Mouse (Mus musculus): ENCODE results near the gene Ccdc87.
"Not testable (repeated sequence)": the region's sequence is repeated elsewhere in the genome, so short reads cannot be mapped to it uniquely, and the experiment has no call there.

Gene Ccdc87

DNA sequence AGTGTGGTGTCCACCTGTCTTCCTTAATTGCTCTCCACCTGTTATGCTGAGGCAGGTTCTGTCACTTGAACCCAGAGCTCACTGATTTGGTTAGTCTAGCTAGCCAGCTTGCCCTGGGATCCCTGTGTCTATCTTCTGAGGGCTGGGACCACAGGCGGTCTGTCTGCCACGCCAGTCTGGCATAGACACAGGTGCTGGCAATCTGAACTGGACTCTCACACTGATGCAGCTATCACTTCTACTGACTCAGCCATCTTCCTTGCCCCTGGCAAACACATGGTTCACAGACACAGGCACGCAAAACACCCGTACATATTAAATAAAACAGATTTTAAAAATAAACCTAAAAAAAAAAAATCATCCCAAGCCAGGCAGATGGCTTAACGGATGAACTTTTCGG is 2.1 kb upstream of the Ccdc87 start:
- DNase-seq (ENCODE audit: extremely low spot score, low spot score) = no peak

DNA sequence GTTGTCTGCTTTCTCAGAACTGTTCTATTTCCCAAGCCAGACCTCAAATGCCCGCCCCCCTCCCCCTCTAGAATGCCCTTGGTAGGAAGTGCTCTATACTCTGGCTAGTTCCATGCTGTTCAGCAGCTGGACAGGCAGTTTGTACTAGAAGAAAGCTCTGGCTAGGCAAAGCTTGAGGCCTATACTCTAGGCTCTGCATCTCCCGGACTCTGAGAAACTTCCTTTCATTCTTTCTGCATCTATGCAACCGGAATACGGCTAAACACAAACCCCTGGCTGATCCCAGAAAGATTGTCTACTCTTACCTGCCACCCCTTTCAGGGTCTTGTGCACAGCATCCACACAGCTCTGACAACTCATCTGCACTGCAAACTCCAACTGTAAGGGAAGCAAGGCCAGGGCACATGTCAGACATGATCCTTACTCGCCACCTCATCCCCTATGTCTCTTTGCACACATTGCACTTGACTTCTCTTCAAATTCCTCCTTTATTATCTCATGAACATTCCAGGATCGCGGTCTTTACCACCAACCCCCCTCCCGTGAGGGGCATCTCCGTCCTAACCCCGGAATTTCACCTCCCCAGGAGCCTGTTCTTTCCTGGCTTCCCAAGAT is 533 bp upstream of the Ccdc87 start:
- no peak for DNase-seq (ENCODE audit: extremely low spot score, low spot score)

DNA sequence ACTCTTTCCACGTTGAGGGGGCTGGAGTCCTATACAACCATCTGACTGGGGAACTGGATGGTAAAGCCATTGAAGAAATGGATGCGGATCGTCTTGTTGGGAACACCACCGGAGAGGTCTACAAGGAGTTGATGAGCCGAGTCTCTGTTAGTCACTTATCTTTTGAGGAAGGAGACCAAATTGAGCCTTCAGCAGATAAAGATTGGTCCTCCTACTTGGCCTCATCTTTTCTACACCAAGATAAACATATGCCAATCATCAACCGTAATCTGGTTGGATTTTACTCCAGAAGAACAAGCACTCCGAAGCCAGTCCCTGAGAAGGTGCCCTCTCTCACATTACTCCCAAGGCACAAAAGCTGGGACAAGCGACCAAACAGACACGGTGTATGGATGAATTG is 1.7 kb downstream of the Ccdc87 start:
- DNase-seq (ENCODE audit: extremely low spot score, low spot score) = no peak

DNA sequence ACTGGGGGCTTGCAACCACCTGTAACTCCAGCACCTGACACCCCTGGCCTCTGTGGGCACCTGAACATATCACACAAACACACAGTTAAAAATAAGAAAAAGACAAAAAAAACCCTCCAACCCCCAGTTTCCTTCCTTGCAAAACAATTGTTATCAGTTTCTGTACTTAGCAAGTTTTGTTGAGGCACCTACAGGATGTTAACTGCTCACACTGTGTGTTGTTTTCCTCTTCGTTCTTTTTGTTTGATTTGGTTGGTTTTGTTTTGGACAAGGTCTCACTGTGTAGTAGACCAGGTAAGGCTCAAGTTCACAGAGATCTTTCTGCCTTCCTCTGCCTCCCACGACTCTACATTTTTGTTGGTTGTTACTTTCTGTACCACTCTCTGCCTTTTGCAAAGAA is 3.4 kb downstream of the Ccdc87 start:
- no peak for DNase-seq (ENCODE audit: extremely low spot score, low spot score)

DNA sequence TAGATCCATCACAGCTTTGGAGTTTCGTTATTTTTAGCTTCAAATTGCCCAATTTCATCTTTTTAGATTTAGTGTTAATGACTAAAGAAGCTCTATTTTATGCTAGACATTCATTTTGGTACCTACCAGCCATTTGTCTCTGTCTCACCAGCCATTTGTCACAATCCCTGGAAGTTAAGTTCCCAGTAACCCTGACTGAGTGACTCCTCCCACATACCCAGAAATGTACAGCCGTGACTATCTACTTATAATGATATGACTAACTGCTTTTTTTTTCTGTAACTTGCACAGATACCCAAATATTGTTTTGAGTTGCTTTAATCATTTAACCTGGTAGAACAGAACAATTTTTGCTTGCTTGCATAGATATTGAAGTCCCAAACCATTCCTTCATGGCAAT is 6.7 kb downstream of the Ccdc87 start:
- no peak for DNase-seq (ENCODE audit: extremely low spot score, low spot score)

DNA sequence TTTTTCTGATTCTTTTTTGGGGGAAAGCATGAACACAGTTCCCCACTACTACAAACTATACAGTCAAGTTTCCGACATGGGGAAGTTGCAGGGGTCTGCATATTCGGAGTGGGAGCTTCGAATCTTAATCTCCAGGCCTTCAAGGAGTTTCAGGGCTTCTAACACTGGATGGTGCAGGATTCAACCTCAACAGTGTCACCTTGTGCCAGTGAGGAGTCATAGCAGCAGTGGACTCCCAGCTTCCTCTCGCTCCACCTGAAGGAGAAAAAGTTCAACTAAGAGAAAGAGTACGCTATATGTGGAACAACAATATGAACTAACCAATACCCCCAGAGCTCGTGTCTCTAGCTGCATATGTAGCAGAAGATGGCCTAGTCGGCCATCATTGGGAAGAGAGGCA is 8.3 kb downstream of the Ccdc87 start:
- DNase-seq (ENCODE audit: extremely low spot score, low spot score) = no peak

DNA sequence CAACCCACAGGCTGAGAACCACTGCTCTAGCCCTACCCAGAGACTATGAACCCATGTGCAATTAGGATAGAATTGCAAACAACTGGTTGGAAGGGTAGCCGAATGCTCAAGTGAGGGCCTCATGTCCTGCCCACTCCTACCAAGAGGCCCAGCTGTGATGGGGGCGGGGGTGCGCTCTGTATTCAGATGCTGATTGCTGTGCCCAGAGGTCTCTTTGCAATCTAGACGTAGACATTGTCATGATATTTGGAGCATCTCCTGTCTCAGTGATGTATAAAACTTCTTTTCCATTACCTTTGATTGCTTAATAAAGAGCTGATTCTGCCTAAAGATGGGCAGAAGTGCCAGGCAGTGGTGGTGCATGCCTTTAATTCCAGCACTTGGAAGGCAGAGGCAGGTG is 10.6 kb downstream of the Ccdc87 start:
- DNase-seq (ENCODE audit: extremely low spot score, low spot score) = no peak

DNA sequence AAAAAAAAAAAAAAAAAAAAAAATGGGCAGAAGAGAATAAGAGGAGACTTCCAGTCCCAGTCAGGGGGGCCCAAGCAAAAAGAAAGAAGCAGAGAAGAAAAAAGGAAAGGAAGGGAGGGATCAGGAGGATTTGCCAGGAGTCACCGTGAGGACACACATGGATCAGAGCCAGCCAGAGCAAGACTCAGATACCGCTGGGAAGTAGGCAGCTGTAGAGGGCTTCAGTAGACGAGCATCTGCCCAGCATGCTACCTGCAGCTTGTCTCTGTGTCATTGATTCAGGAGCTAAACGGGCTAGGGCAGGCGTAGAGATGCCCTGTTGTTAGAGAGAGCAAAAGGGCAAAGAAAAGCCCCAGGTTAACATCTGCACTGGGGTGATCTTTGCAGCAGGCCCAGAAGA is 11.1 kb downstream of the Ccdc87 start:
- no peak for DNase-seq (ENCODE audit: extremely low spot score, low spot score)

DNA sequence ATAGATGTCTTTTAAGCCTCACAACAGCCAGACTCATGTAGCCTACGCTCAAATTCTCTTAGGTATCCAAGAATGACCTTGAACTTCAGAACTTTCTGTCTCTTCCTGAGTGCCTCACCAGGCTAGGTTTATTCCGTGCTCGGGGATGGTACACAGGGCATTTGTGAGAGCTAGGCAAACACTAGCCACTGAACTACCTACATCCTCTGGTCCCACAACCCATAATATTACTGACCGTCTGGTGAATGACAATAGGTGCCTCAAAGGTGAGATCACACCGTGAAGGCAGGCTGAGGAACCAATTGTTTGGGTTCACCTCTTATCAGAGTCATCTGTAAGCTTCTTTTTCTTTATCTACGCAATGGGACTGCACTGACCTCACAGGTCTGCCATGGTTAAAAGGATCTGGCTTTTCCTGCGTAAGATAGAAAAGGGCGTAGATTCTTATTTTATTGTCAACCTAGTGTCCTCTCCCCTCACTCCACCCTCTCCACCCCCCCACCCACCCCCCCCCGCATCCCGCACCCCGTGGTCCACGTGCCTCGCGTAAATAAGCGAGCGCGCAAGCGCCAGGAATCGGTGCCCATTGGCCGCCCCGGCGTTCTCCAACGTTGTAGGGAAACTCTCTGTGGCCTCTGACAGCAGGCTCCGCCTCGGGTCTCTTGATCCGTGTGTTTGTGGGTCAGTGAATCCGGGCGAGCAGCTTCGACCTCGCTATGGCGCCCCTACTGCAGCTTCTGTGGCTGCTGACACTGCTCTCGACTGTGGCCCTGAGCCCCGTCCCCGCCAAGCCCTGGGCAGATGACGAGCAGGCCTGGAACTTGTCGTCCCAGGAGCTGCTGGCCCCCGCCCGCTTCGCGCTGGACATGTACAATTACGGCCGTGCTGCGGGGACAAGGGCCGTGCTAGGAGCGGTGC is 15.6 kb downstream of the Ccdc87 start, which contains the start of gene Ctsf:
Gene Ctsf, plus strand, starts transcription at position 579 of the 918 bp plus-strand sequence.
- peak; percentile 83 for DNase-seq (ENCODE audit: extremely low spot score, low spot score)

DNA sequence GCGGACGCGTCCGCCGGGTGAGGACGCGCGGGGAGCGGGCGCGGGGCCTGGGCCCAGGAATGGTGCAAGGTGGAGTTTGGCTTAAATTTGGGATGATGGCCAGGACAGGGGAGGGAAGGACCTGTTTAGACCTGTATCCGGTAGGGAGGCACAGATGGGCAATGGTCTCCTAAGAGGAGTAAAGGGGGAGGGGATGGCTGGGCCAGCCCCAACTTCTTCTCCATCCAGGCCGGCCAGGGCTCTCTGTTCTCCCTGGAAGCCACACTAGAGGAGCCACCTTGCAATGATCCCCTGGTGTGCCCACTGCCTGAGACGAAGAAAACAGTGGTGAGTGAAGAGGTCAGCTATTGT is 16.3 kb downstream of the Ccdc87 start:
- no peak for DNase-seq (ENCODE audit: extremely low spot score, low spot score)

DNA sequence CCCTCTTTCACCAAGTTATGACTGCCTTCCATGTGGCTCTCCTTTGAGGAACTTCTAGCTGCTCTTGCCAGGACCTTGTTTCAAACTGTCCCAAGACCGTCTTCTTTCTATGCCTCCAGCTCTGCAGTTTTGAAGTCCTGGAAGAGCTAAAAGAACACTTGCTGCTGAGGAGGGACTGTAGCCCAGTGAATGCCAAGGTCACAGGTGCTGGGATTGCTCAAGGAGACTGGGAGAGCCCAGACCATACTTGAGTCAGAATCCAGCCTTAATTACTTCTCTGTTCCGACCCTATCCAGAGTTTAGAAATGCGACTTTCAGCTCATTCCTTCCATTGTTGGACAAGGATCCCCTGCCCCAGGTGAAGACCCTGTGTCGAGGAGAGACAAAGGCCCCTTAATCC is 16.8 kb downstream of the Ccdc87 start:
- DNase-seq (ENCODE audit: extremely low spot score, low spot score) = no peak

DNA sequence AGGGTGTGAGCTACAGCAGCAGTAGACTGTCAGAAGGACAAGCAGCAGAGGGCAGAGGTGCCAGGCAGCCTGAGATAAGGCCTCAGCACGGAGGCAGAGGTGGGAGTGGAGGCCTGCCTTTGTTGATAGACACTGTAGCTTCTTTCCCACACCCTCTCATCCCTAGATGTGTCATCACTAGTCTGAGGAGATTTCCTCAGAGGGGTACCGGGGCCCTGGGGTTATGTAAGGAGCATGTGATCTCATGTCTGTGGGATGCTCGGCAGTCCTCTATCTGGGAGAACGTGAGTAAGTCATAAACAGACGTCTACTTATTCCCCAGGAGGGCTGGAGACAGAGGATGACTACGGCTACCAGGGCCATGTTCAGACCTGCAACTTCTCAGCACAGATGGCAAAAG is 19.9 kb downstream of the Ccdc87 start:
- no peak for DNase-seq (ENCODE audit: extremely low spot score, low spot score)

DNA sequence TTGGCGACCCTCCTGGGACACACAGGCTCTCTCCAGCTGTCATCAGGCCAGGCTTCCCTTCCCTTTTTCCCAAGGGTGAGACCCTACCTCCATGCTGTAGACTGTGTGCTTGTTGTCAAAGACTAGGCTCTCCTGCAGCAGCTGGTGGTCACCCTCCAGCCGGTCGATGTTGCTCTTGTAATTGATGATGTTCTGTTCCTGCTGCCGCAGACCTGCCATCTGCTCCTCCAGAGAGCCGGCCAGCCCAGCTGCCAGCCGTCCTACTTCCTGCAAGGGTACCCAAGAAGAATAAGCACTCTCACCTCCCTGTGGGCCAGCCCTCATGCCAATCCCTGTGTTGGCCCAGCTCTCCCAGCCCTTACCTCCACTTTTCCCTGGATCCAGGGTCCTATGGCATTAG is 23.9 kb downstream of the Ccdc87 start:
- DNase-seq (ENCODE audit: extremely low spot score, low spot score) = no peak

DNA sequence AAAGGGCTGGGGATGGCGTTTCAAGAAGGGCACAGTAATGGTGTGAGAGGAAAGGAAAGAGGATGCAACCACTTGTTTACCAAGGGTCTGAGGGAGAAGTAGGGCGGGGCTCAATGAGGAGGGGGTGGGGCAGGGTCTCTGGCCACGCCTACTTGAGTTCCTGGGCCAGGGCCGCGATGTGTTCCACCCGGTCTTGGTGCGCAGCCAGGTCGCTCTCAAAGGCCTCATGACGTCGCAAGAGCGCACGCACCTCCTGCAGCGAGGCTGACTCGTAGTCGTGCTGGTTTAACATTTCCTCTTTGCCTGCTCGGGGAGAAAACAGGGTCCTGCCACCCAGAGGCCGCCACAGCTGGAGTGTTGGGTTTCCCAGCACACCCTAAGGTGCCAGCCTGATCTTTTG is 26.0 kb downstream of the Ccdc87 start:
- DNase-seq (ENCODE audit: extremely low spot score, low spot score) = no peak

DNA sequence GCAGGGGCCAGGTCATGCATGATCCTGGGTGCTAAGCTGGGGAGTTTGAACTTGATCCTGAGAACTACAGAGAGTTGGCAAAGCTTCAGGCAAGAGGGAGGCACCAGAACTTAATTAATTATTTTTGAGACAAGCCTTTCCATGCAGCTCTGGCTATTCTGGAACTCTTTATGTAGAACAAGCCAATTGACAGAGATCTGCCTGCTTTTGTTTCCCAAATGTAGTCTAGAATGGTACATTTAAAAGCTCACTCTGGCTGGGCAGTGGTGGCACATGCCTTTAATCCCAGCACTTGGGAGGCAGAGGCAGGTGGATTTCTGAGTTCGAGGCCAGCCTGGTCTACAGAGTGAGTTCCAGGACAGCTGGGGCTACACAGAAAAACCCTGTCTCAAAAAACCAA is 35.4 kb downstream of the Ccdc87 start:
- DNase-seq (ENCODE audit: extremely low spot score, low spot score) = not testable (repeated sequence)

DNA sequence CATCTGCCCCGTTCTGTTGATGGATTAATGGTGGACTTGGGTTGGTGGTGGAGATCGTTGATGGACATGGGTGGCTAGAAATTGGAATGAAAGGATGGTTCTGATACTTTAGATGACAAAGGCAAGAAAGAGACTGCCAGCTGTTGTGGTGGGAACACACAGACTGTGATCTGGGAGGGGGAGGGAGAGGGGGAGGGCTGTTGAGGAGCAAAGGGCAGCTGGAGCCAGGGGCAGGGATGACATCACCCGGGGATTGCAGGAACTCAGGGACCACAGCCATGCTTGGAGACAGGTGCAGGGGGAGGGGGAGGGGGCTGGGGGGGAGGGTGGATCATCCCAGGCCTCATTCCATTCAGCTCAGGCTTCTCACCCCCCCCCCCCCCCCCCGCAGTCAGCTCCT is 37.1 kb downstream of the Ccdc87 start:
- no peak for DNase-seq (ENCODE audit: extremely low spot score, low spot score)

DNA sequence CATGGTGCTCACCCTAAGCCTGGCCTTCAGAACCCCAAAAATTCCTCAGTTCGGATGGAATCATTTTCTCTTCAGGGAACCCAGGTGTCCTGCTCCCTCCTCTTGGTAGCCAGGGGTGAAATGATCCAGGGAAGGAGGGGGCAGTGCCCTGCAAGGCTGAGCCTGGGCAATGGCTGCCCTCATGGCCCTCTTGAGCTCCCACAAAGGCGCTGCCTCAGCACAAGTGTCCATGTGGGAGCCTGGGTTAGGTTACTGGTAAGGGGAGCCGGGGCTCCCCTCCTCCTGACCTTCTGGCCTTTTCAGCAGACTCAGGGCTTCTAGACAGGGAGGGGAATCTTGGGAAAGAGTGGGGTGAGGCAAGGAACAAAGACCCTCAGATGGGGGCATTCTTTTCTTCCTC is 37.6 kb downstream of the Ccdc87 start:
- DNase-seq (ENCODE audit: extremely low spot score, low spot score) = no peak

DNA sequence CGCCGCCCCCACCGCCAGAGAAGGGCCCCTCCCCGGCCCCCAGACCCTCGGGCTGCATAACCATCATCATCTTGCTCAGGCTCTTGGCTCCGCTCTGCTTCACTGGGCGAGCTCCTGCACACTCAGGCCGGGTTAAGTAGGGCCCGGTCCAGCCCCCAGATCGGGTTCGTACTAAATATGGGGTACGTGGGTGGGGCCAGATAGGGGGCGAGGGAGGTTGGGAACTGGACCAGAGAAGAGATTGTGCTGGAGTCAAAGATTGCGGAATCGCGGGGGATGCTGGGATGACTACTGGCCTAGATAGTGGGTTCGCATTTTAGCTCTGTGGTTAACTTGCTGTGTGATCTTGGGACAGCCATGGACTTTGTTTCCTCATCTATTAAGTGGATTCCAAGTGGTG is 38.6 kb downstream of the Ccdc87 start, which contains the start of gene Actn3:
Gene Actn3, minus strand, starts transcription at position 125 of the 400 bp plus-strand sequence.
- no peak for DNase-seq (ENCODE audit: extremely low spot score, low spot score)

DNA sequence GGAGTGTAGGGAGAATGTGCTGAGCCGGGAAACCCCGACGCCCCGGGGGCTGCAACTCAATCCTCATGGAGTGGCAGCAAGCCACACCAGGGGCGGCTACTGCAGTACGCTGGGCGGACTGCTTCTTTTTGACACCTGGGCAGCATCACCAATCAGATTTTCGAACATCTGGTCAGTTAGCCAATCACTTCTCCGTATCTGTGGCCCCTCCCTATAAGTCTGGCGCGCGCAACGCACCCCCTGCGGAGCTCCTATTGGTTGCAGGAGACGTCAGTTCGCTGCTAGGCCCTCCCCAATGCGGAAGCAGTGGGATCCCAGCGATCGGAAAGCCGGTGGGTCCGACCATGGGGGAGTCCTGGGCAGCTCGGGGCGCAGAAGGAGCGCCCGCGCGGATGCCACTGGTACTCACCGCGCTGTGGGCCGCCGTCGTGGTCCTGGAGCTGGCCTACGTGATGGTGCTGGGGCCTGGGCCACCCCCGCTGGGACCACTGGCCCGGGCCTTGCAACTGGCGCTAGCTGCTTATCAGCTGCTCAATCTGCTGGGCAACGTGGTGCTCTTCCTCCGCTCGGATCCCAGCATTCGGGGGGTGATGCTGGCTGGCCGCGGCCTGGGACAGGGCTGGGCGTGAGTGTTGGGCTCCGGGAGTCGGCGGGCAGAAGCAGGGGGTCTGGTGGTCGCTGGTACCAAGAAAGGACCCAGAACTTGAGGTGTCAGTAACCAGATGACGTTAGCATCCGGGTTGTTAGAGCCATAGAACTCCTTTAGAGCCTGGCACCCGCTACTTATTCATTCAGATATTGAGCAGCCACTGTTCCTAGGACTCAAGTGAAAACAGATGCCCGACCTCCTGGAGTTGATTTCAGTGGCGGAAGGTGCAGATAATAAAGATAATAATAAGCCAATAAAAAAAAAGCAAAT is 39.5 kb downstream of the Ccdc87 start, which contains the start of gene Zdhhc24:
Gene Zdhhc24, plus strand, starts transcription at position 264 of the 919 bp plus-strand sequence.
- peak; percentile 97 for DNase-seq (ENCODE audit: extremely low spot score, low spot score)

DNA sequence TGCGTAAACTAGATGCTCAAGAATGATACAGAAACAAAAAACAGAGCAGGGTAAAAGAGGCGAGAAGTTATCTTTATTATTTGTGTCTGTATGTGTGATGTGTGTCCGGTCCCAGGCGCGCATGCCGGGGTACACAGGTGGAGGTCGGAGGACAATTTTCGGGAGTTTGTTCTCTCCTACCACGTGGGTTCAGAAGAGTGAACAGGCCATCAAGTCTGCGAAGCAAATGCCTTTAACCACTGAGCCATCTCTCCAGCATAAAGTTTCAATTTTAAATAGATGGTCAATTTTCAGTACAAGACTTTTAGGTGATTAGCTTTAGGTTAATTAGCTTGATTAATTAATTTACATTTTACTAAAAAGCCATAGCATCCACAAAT is 40.1 kb downstream of the Ccdc87 start:
- no peak for DNase-seq (ENCODE audit: extremely low spot score, low spot score)

DNA sequence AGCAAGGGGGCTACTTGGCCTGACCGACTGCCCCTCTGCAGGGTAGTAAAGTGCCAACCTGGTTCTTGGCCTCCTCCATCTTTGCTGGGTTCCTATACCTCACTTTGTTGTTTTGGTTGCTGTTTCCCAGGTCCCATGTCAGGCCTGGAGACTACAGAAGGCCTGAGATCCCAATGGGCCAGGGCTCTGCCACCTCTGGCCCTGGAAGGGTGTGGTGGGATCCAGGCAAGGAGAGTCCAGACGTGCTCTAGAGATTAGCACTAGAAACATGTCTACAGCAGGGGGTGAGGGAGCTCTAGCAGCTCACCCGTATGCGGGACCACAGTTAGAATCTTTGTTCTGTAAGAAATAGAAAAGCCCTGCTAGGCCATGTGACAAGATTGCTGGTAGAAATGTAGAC is 44.8 kb downstream of the Ccdc87 start:
- DNase-seq (ENCODE audit: extremely low spot score, low spot score) = no peak

DNA sequence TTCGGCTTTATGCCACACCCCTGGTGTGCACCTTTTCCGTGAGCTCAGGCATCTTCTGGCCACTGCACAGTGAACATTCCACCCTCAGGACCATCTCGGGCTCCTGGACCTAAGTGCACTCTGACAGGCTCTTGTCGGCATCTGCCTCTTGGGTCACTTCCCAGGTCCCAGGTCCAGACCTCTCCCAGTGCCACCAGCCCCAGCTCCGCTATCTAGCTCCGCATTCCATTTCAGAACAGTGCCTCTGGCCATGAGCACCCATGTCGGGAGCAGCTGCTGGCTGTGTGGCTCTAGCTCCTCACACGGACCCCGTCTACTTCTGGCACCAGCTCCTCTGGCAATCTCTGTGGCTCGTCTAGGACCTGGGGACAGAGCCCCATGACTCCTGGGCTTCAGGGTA is 50.6 kb downstream of the Ccdc87 start:
- no peak for DNase-seq (ENCODE audit: extremely low spot score, low spot score)

Data from neural tube, embryonic 10.5 days (tissue).